Mouse (Mus musculus) liver, adult 2 months (tissue): ENCODE measurements around the gene Ppa2. TPM values are rescaled to one million over a fixed set of nuclear protein-coding genes. Genes with fewer than 3 reads are reported as not detected.

ENCODE experiments used
- DNase-seq: peaks from one replicate; pipeline ENCODE4 v3.0.0-alpha.2; 2011; ENCODE audit warnings: low read depth, low spot score; ENCODE audit errors: extremely low read depth
- H3K27ac ChIP-seq: fragments of 200-500 bp; replicated peaks from 2 replicates; pipeline ENCODE4 v1.5.1; 2012; ENCODE audit warnings: low read depth, mild to moderate bottlenecking, control low read depth, inconsistent platforms, low read length; ENCODE audit not compliant: insufficient read depth
- H3K27me3 ChIP-seq: fragments of 200-500 bp; 2 replicates; pipeline ENCODE4 v1.6.1; 2012; ENCODE audit warnings: mild to moderate bottlenecking, moderate library complexity, low read length, inconsistent platforms; ENCODE audit not compliant: control insufficient read depth, insufficient read depth
- H3K36me3 ChIP-seq: fragments of 200-500 bp; 2 replicates; pipeline ENCODE4 v1.6.1; 2012; ENCODE audit warnings: low read length, inconsistent platforms; ENCODE audit not compliant: control insufficient read depth, insufficient read depth
- H3K4me1 ChIP-seq: fragments of 200-500 bp; 2 replicates; pipeline ENCODE4 v1.6.1; 2011; ENCODE audit warnings: low read length; ENCODE audit not compliant: control insufficient read depth, insufficient read depth
- H3K4me3 ChIP-seq: fragments of 200-500 bp; 2 replicates; pipeline ENCODE4 v1.5.1; 2011; ENCODE audit warnings: low read depth, mild to moderate bottlenecking, control low read depth, low read length, moderate library complexity; ENCODE audit not compliant: insufficient read depth
- H3K79me2 ChIP-seq: fragments of 200-500 bp; 2 replicates; pipeline ENCODE4 v1.6.1; 2012; ENCODE audit warnings: inconsistent platforms, mild to moderate bottlenecking, low read length, moderate library complexity; ENCODE audit not compliant: control insufficient read depth, insufficient read depth
- H3K9ac ChIP-seq: fragments of 200-500 bp; 2 replicates; pipeline ENCODE4 v1.6.1; 2012; ENCODE audit warnings: low read depth, mild to moderate bottlenecking, control low read depth, inconsistent platforms, low read length
- CTCF ChIP-seq: fragments of 200-500 bp; IDR thresholded peaks from 2 replicates; pipeline ENCODE4 v1.5.1; 2011; ENCODE audit warnings: low read depth, low read length, control low read depth
- POLR2A ChIP-seq: fragments of 200-500 bp; IDR thresholded peaks from 2 replicates; pipeline ENCODE4 v1.6.1; 2011; ENCODE audit warnings: low read length, control low read depth; ENCODE audit not compliant: insufficient read depth; ENCODE audit errors: extremely low read depth
- WGBS: fragments of 180-500 bp; shearing (Covaris S2); methylation state at CpG from one replicate; pipeline ENCODE4 v1.1.7; 2018; 5-methylcytosine and 5-hydroxymethylcytosine counted together
- polyA plus RNA-seq: library from polyadenylated mRNA; depleted of rRNA; stranded (reverse); fragments of >200 nt; gene quantifications from 2 replicates; pipeline ENCODE4 v1.2.3, GENCODE M21; 2012
- total RNA-seq: library from RNA; depleted of rRNA; stranded (reverse); fragments of >200 nt; gene quantifications from 2 replicates; pipeline ENCODE4 v1.2.3, GENCODE M21; 2014

Gene Ppa2
- total and polyA plus RNA-seq, 2 experiments: 58.8 to 74.1 TPM

- TF ChIP-seq CTCF (no peak), POLR2A (no peak)
- H3K36me3 ChIP-seq: peaks cover 6% of the 10 kb centered on the region; the same call in 1 of the 2 replicates
- no peaks in the 10 kb centered on the region for H3K27me3 ChIP-seq
- H3K9ac ChIP-seq: no peak overlapping the region
- H3K79me2 ChIP-seq: no peaks in the 10 kb centered on the region
- H3K4me3 ChIP-seq: no peak overlapping the region
- no peak for DNase-seq
- 75% methylated on average over 9 of the region's 9 CpGs for WGBS
- H3K27ac ChIP-seq: no peak overlapping the region
- no peaks in the 10 kb centered on the region for H3K4me1 ChIP-seq
Observed at GRCm38 (mm10) chr3:133382147-133382546, 72.2 kb downstream of the Ppa2 start.

DNA sequence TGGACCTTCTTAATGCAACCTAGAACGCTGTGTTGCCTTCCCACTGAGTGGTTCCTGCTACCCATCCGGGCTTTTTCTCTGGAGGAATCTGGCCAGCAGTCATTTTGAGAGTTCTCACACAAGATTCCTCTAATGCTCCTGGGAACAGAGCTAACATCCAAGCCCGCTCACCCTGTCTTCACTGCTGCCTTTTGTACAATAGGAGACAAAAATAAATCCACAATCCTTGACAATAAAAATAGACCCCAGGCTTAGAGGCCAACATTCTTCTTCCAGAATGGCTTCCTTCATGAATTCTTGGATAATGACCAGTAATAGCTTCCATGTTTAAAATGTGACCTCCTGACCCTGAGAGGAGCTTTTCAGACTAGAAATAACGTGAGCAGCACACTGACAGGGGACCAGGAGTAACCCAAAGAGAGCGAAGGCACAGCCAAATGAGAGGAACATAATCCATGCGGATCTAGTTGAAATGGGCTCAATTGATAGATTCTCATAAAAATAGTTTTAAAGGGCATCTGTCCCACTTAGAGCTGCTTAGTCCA, 74.3 kb downstream of the Ppa2 start:
- DNase-seq: no peak
- H3K36me3 ChIP-seq: no peaks in the 10 kb centered on the region
- no peak overlapping the region for H3K27ac ChIP-seq
- H3K4me3 ChIP-seq: no peak overlapping the region
- TF ChIP-seq CTCF: no peak
- no peak for TF ChIP-seq POLR2A
- WGBS: 82% methylated on average over 6 of the region's 6 CpGs
- H3K27me3 ChIP-seq: no peaks in the 10 kb centered on the region
- H3K9ac ChIP-seq: no peak overlapping the region
- no peaks in the 10 kb centered on the region for H3K4me1 ChIP-seq
- no peaks in the 10 kb centered on the region for H3K79me2 ChIP-seq

DNA sequence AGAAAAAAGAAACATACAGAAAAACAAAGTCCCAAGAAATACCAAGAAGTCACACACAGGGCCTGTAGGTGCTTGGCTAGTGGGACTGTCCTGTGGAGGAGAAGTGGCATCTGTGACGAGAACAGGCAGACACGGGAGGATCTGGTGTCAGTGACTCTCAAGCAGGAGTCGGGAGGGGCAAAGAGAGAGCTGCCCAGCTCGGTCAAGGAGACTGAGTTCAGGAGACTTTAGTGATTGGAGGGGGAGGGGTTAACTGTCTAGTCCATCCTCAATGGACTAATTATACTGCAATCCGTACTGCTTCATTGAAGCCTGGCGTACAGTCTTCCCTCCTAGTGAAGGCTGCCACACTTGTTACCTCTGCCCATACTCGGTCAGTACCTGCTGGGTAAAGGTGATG, 77.4 kb downstream of the Ppa2 start:
- Histone ChIP-seq H3K4me3 (no peak overlapping the region), H3K27me3 (no peaks in the 10 kb centered on the region), H3K9ac (no peak overlapping the region), H3K36me3 (no peaks in the 10 kb centered on the region), H3K27ac (no peak overlapping the region), H3K79me2 (no peaks in the 10 kb centered on the region), H3K4me1 (no peaks in the 10 kb centered on the region)
- TF ChIP-seq CTCF (no peak), POLR2A (no peak)
- 93% methylated on average over 7 of the region's 7 CpGs for WGBS
- no peak for DNase-seq

- no peak for DNase-seq
- Histone ChIP-seq H3K79me2 (no peaks in the 10 kb centered on the region), H3K27me3 (no peaks in the 10 kb centered on the region), H3K4me3 (no peak overlapping the region), H3K4me1 (no peaks in the 10 kb centered on the region), H3K27ac (no peak overlapping the region), H3K9ac (no peak overlapping the region), H3K36me3 (no peaks in the 10 kb centered on the region)
- WGBS: 90% methylated on average over 10 of the region's 10 CpGs
- TF ChIP-seq POLR2A (no peak), CTCF (no peak)
Observed at GRCm38 (mm10) chr3:133389803-133390387, 80.0 kb downstream of the Ppa2 start.

DNA sequence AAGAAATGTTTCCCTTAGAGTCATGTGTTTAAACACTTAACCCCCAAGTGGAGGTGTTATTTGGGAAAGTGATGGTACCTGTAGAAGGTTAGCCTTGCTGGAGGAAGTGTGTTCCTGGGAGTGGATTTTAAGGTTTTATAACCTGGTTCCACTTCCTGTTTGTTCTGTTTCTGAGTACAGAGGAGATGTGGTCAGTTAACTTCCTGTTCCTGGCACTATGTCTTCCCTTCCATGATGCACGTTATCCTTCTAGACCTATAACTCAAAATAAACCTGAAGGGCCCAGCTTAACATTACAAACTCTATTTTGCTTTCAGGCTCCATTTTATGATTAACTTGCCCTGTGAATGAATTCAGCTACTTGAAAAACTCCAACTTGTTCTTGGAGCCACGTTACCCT, 84.6 kb downstream of the Ppa2 start:
- Histone ChIP-seq H3K9ac (no peak overlapping the region), H3K27ac (no peak overlapping the region), H3K79me2 (no peaks in the 10 kb centered on the region), H3K27me3 (no peaks in the 10 kb centered on the region), H3K4me3 (no peak overlapping the region), H3K36me3 (no peaks in the 10 kb centered on the region), H3K4me1 (no peaks in the 10 kb centered on the region)
- TF ChIP-seq POLR2A (no peak), CTCF (no peak)
- WGBS: 77% methylated on average over 2 of the region's 2 CpGs
- no peak for DNase-seq

DNA sequence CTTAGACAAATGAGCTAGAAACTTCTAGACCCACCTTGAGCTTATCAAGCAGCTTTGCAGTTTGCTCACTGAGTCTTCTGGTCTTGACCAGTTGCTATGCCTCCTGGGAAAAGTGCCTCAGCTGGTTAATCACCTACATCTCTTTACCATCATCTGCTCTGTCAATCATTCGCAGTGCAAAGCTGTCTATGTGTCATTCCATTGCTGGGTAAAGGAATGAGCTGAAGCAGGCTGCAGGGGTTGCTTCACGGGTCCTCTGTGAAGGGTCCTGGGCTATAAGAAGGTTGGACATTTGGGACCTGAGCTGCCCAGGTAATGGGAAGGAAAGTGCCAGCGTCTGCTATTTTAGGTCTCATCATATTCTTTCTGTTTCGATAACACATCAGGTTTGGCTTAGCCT, 93.9 kb downstream of the Ppa2 start:
- Histone ChIP-seq H3K27me3 (no peaks in the 10 kb centered on the region), H3K27ac (no peak overlapping the region), H3K79me2 (no peaks in the 10 kb centered on the region), H3K4me1 (no peaks in the 10 kb centered on the region), H3K4me3 (no peak overlapping the region), H3K9ac (no peak overlapping the region), H3K36me3 (no peaks in the 10 kb centered on the region)
- 85% methylated on average over 4 of the region's 4 CpGs for WGBS
- TF ChIP-seq CTCF (no peak), POLR2A (no peak)
- no peak for DNase-seq
